Mouse (Mus musculus) neural tube, embryonic 11.5 days (tissue): ENCODE results near the gene Pde11a. TPM values are rescaled to one million over a fixed set of nuclear protein-coding genes. Genes with fewer than 3 reads are reported as not detected.

Experiments used
- ATAC-seq: fragments of 200-750 bp; cut with Nextera tagmentation; 2 replicates; pipeline ENCODE4 v1.8.0; 2017; ENCODE audit warnings: moderate number of reproducible peaks, mild to moderate bottlenecking, moderate TSS enrichment, moderate library complexity; ENCODE audit not compliant: insufficient read depth, low FRiP score, low TSS enrichment
- DNase-seq: peaks from one replicate; pipeline ENCODE4 v3.0.0-alpha.2; 2015; ENCODE audit warnings: low spot score
- H3K27ac ChIP-seq: fragments of 300-500 bp; sonication (generic); 2 replicates; pipeline ENCODE4 v1.5.1; 2014; ENCODE audit warnings: low read depth, mild to moderate bottlenecking, low read length
- H3K27me3 ChIP-seq: fragments of 300-500 bp; sonication (generic); 2 replicates; pipeline ENCODE4 v1.6.1; 2014; ENCODE audit warnings: mild to moderate bottlenecking, low read length, mixed read lengths; ENCODE audit not compliant: control insufficient read depth, insufficient read depth
- H3K36me3 ChIP-seq: fragments of 300-500 bp; sonication (generic); 2 replicates; pipeline ENCODE4 v1.6.1; 2014; ENCODE audit warnings: mild to moderate bottlenecking, low read length, moderate library complexity, mixed read lengths; ENCODE audit not compliant: control insufficient read depth, insufficient read depth
- H3K4me1 ChIP-seq: fragments of 300-500 bp; sonication (generic); 2 replicates; pipeline ENCODE4 v1.6.1; 2014; ENCODE audit warnings: low read length, mixed read lengths; ENCODE audit not compliant: control insufficient read depth, insufficient read depth
- H3K4me2 ChIP-seq: fragments of 300-500 bp; sonication (generic); 2 replicates; pipeline ENCODE4 v1.6.1; 2014; ENCODE audit warnings: low read depth, mild to moderate bottlenecking, moderate library complexity
- H3K4me3 ChIP-seq: fragments of 300-500 bp; sonication (generic); 2 replicates; pipeline ENCODE4 v1.5.1; 2014; ENCODE audit warnings: low read depth, low read length
- H3K9ac ChIP-seq: fragments of 300-500 bp; sonication (generic); 2 replicates; pipeline ENCODE4 v1.6.1; 2014; ENCODE audit warnings: mild to moderate bottlenecking, low read length
- H3K9me3 ChIP-seq: fragments of 300-500 bp; sonication (generic); 2 replicates; pipeline ENCODE4 v1.6.1; 2016; ENCODE audit warnings: low read length; ENCODE audit not compliant: control insufficient read depth
- WGBS: fragments of 180-500 bp; shearing (Covaris S2); extraction: QIAGEN DNeasy Blood & Tissue Kit; methylation state at CpG from one replicate; pipeline ENCODE4 v1.1.7; 2014; 5-methylcytosine and 5-hydroxymethylcytosine counted together
- polyA plus RNA-seq: library from polyadenylated mRNA; unstranded; fragments of >200 nt; fragmentation: Nextera tagmentation; extraction: Ambion mirVana; gene quantifications from 2 replicates; pipeline ENCODE4 v1.2.1, GENCODE M21; 2014

Gene Pde11a
- polyA plus RNA-seq, 1 experiment from 2014 or later = 0.49 TPM

GRCm38 (mm10) chr2:76084982-76085381 is 253.6 kb downstream of the Pde11a start:
- Histone ChIP-seq H3K9me3 (no peaks in the 10 kb centered on the region), H3K4me3 (no peak overlapping the region), H3K36me3 (no peaks in the 10 kb centered on the region), H3K4me1 (no peaks in the 10 kb centered on the region), H3K27ac (no peak overlapping the region), H3K9ac (no peak overlapping the region), H3K4me2 (no peak overlapping the region), H3K27me3 (no peaks in the 10 kb centered on the region)
- ATAC-seq (no peak), DNase-seq (no peak)
- 89% methylated on average over 4 of the region's 4 CpGs for WGBS

GRCm38 (mm10) chr2:76083901-76084300 is 254.7 kb downstream of the Pde11a start:
- Histone ChIP-seq H3K36me3 (no peaks in the 10 kb centered on the region), H3K27ac (no peak overlapping the region), H3K4me2 (no peak overlapping the region), H3K9ac (no peak overlapping the region), H3K4me1 (no peaks in the 10 kb centered on the region), H3K27me3 (no peaks in the 10 kb centered on the region), H3K9me3 (no peaks in the 10 kb centered on the region), H3K4me3 (no peak overlapping the region)
- DNase-seq = no peak
- WGBS = 83% methylated on average over 3 of the region's 3 CpGs
- no peak for ATAC-seq

- Histone ChIP-seq H3K27me3 (no peaks in the 10 kb centered on the region), H3K27ac (no peak overlapping the region), H3K9ac (no peak overlapping the region), H3K4me3 (no peak overlapping the region), H3K4me1 (no peaks in the 10 kb centered on the region), H3K4me2 (no peak overlapping the region), H3K9me3 (no peaks in the 10 kb centered on the region), H3K36me3 (no peaks in the 10 kb centered on the region)
- WGBS = 74% methylated on average over 2 of the region's 2 CpGs
- ATAC-seq (no peak), DNase-seq (no peak)
These were observed 255.2 kb downstream of the Pde11a start for GRCm38 (mm10) chr2:76083396-76083795.

GRCm38 (mm10) chr2:76081991-76082390 is 256.6 kb downstream of the Pde11a start:
- Histone ChIP-seq H3K27ac (no peak overlapping the region), H3K4me2 (no peak overlapping the region), H3K4me3 (no peak overlapping the region), H3K27me3 (no peaks in the 10 kb centered on the region), H3K36me3 (no peaks in the 10 kb centered on the region), H3K4me1 (no peaks in the 10 kb centered on the region), H3K9ac (no peak overlapping the region), H3K9me3 (no peaks in the 10 kb centered on the region)
- no peak for ATAC-seq
- DNase-seq = no peak
- 57% methylated on average over 5 of the region's 5 CpGs for WGBS

- H3K27me3 ChIP-seq = no peaks in the 10 kb centered on the region
- H3K4me2 ChIP-seq = no peak overlapping the region
- WGBS = 23% methylated on average over 3 of the region's 3 CpGs
- H3K9ac ChIP-seq = no peak overlapping the region
- no peaks in the 10 kb centered on the region for H3K4me1 ChIP-seq
- DNase-seq = no peak
- no peaks in the 10 kb centered on the region for H3K36me3 ChIP-seq
- H3K27ac ChIP-seq = no peak overlapping the region
- no peaks in the 10 kb centered on the region for H3K9me3 ChIP-seq
- no peak for ATAC-seq
- no peak overlapping the region for H3K4me3 ChIP-seq
These were observed 258.0 kb downstream of the Pde11a start for GRCm38 (mm10) chr2:76080549-76080948.

GRCm38 (mm10) chr2:76076838-76077237 is 261.7 kb downstream of the Pde11a start:
- no peaks in the 10 kb centered on the region for H3K27me3 ChIP-seq
- H3K9me3 ChIP-seq = no peaks in the 10 kb centered on the region
- no peak overlapping the region for H3K4me2 ChIP-seq
- DNase-seq (no peak), ATAC-seq (no peak)
- H3K4me3 ChIP-seq = no peak overlapping the region
- no peaks in the 10 kb centered on the region for H3K36me3 ChIP-seq
- H3K27ac ChIP-seq = no peak overlapping the region
- no peak overlapping the region for H3K9ac ChIP-seq
- 45% methylated on average over 2 of the region's 2 CpGs for WGBS
- no peaks in the 10 kb centered on the region for H3K4me1 ChIP-seq

GRCm38 (mm10) chr2:76076047-76076446 is 262.5 kb downstream of the Pde11a start:
- WGBS = 93% methylated on average over 4 of the region's 4 CpGs
- Histone ChIP-seq H3K27me3 (no peaks in the 10 kb centered on the region), H3K9me3 (no peaks in the 10 kb centered on the region)

GRCm38 (mm10) chr2:76073079-76073478 is 265.5 kb downstream of the Pde11a start:
- Histone ChIP-seq H3K36me3 (no peaks in the 10 kb centered on the region), H3K4me3 (no peak overlapping the region), H3K27ac (no peak overlapping the region), H3K27me3 (no peaks in the 10 kb centered on the region), H3K4me1 (peaks cover 4% of the 10 kb centered on the region), H3K9me3 (no peaks in the 10 kb centered on the region), H3K4me2 (no peak overlapping the region), H3K9ac (no peak overlapping the region)
- no peak for ATAC-seq
- WGBS = 46% methylated on average over 6 of the region's 6 CpGs
- DNase-seq = no peak

More at GRCm38 (mm10) chr2:76076047-76076446, 262.5 kb downstream of the Pde11a start:
- no peak overlapping the region for H3K27ac ChIP-seq
- no peak for ATAC-seq
- H3K4me3 ChIP-seq = no peak overlapping the region
- no peaks in the 10 kb centered on the region for H3K4me1 ChIP-seq
- no peak for DNase-seq
- no peak overlapping the region for H3K4me2 ChIP-seq
- H3K9ac ChIP-seq = no peak overlapping the region
- no peaks in the 10 kb centered on the region for H3K36me3 ChIP-seq

GRCm38 (mm10) chr2:76070432-76071306 is 267.9 kb downstream of the Pde11a start:
- ATAC-seq (peak; percentile 91), DNase-seq (peak; percentile 86)
- H3K27ac ChIP-seq = peak overlapping the region; percentile 76
- H3K4me1 ChIP-seq = peaks cover 7% of the 10 kb centered on the region
- peak overlapping the region; percentile 17; the same call in 1 of the 2 replicates for H3K4me3 ChIP-seq
- H3K27me3 ChIP-seq = no peaks in the 10 kb centered on the region
- WGBS = 1% methylated on average over 19 of the region's 19 CpGs
- H3K4me2 ChIP-seq = peak overlapping the region; percentile 30
- no peaks in the 10 kb centered on the region for H3K36me3 ChIP-seq
- H3K9ac ChIP-seq = peak overlapping the region; percentile 9; the same call in 1 of the 2 replicates
- no peaks in the 10 kb centered on the region for H3K9me3 ChIP-seq
